Comparison of ENCODE assay signal across 11 mouse cellular contexts in the genomic region with DNA sequence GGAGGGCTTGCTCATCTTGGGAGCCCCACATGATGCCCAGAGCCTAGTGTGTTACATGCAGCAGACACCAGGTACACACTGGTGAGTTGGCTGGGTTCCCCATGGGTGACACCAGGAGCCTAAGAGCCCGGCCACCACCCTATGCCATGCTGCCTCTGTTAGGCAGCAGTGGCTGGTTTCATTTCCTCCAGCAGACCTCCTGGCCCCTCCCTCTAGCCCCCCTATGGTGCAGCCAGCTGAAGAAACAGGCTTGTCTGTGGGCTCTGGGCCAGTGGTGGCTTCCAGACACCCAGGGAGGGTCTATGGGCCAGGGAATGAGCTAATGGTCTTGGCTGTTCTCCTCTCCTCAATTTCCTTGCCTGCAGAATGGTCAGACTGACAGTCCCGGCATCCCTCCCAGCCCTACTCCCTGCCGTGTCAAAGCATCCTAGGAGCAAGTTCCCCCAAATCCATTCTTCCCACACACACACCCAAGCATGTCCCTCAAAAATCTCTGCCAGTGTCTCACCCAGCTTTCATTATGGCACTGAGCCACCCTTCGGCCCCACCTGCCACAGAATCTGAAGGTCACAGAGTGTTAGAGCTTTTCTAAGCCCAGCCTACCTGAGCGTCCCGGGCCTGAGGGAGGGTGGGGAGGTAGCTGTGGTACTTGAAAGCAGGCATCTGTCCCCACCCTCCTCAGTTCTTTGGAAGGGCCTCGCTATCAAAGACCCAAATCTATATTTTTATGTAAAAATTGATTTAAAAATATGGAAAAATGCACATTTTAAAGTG. TPM values are rescaled to one million over a fixed set of nuclear protein-coding genes. Genes with fewer than 3 reads are reported as not detected.
DNase-seq lines count a peak whose midpoint lies in the region; ATAC-seq and TF ChIP-seq lines count a peak whose summit lies in the region.
"Had no signal": no experiment of that assay in that cellular context is flagged by ENCODE, and none has a peak within 500 bp of the region (broad histone marks: within the 10 kb centered on the region; RNA-seq: fewer than 3 reads in every experiment).

No protein-coding gene starts in this region.

- no peak overlapping the region for H3K9ac ChIP-seq in CH12.LX (ENCODE audit: insufficient read depth, low read depth)
- H3K9ac ChIP-seq in hindbrain, embryonic 13.5 days = no peak overlapping the region
- H3K9ac ChIP-seq: midbrain, embryonic 12.5 days had no signal

- no peaks in the 10 kb centered on the region for H3K79me2 ChIP-seq in CH12.LX (replicated peaks; ENCODE audit: control insufficient read depth, extremely low read depth, insufficient read depth, poor library complexity, severe bottlenecking)

- TF ChIP-seq POLR2A in CH12.LX (IDR thresholded peaks at IDR 0.05; ENCODE audit: low read depth, low read length) = no peak

- H3K4me3 ChIP-seq in CH12.LX (replicated peaks in 1 of 3; ENCODE audit: low read depth in 2 of 3, low read length in 2 of 3, poor library complexity in 1 of 3) = no peak overlapping the region
- no peak overlapping the region for H3K4me3 ChIP-seq in hindbrain, embryonic 13.5 days
- H3K4me3 ChIP-seq: midbrain, embryonic 12.5 days had no signal

- ATAC-seq in hindbrain, embryonic 13.5 days (ENCODE audit: low FRiP score) = no peak; the same call in 1 of the 2 replicates
- ATAC-seq in megakaryocyte-erythroid progenitor cell, adult 5-6 weeks (replicated peaks; ENCODE audit: low FRiP score, low TSS enrichment, poor library complexity, severe bottlenecking) = no peak
- ATAC-seq: inflammation-experienced regulatory T-cells, adult 6 months had no signal

- peaks cover 2 to 36% of the 10 kb centered on the region in 2 experiments; a peak in 2 of 4 replicates for H3K4me1 ChIP-seq in CH12.LX (ENCODE audit: control insufficient read depth in 1 of 2, insufficient read depth in 2 of 2)
- H3K4me1 ChIP-seq in hindbrain, embryonic 13.5 days (replicated peaks) = peaks cover 62% of the 10 kb centered on the region

- TF ChIP-seq EP300 in CH12.LX (IDR thresholded peaks at IDR 0.05; ENCODE audit: low read length) = no peak

- in situ Hi-C loops in CH12.LX (cut with MboI; ENCODE audit: low pct_ligation_motif_present, low pct_unique_long_range_greater_than_20kb, low sequenced_read_pairs) = no loop called here

- 57% methylated on average over 7 of the region's 7 CpGs for WGBS in hindbrain, embryonic 13.5 days

- H3K36me3 ChIP-seq in CH12.LX (replicated peaks in 1 of 2; ENCODE audit: control insufficient read depth in 1 of 2, insufficient read depth in 1 of 2, low read length in 1 of 2) = no peaks in the 10 kb centered on the region
- H3K36me3 ChIP-seq in hindbrain, embryonic 13.5 days = no peaks in the 10 kb centered on the region
- H3K36me3 ChIP-seq: midbrain, embryonic 12.5 days had no signal

- no peaks in the 10 kb centered on the region for H3K9me3 ChIP-seq in CH12.LX (replicated peaks; ENCODE audit: low read length)
- H3K9me3 ChIP-seq in hindbrain, embryonic 13.5 days = no peaks in the 10 kb centered on the region
- H3K9me3 ChIP-seq: midbrain, embryonic 12.5 days had no signal

- no peak for TF ChIP-seq CTCF in CH12.LX (conservative IDR thresholded peaks at IDR 0.05 in 1 of 2, IDR thresholded peaks at IDR 0.05 in 1 of 2; ENCODE audit: low read depth in 2 of 2, low read length in 2 of 2)

- no peak for TF ChIP-seq RAD21 in CH12.LX (IDR thresholded peaks at IDR 0.05; ENCODE audit: low read depth, low read length)

- no peak overlapping the region for H3K4me2 ChIP-seq in CH12.LX (ENCODE audit: insufficient read depth, low read depth, poor library complexity, severe bottlenecking)
- H3K4me2 ChIP-seq in hindbrain, embryonic 13.5 days = 0 out of 2 replicates have a peak overlapping the region, but pooled peaks have one; percentile 10
- H3K4me2 ChIP-seq: midbrain, embryonic 12.5 days had no signal

- H3K27me3 ChIP-seq in CH12.LX (replicated peaks) = peaks cover 56% of the 10 kb centered on the region
- H3K27me3 ChIP-seq in hindbrain, embryonic 13.5 days = peaks cover 36% of the 10 kb centered on the region

- no peak overlapping the region for H3K27ac ChIP-seq in CH12.LX (ENCODE audit: insufficient read depth, low read depth)
- H3K27ac ChIP-seq in hindbrain, embryonic 13.5 days = no peak overlapping the region
- H3K27ac ChIP-seq: midbrain, embryonic 12.5 days had no signal

- dilution Hi-C loops in CH12.LX (cut with MboI; ENCODE audit: extremely low pct_ligation_motif_present, extremely low pct_unique_long_range_greater_than_20kb, low sequenced_read_pairs) = no loop called here

- DNase-seq in kidney, postnatal 25 days = peak; percentile 53 to 66
- no peak for DNase-seq in kidney, adult 8-10 months
- DNase-seq in CH12.LX (ENCODE audit: extremely low read depth) (peak; percentile 47), ZHBTc4 (ENCODE audit: low read depth, low spot score) (peak; percentile 90)
- DNase-seq in thymus, postnatal 10 days (ENCODE audit: low spot score in 2 of 2) = no peak
- DNase-seq in T-cell, adult 2 months (ENCODE audit: low spot score) = no peak
- DNase-seq: adrenal gland, postnatal 14 days had no signal

TF ChIP-seq in CH12.LX, 34 proteins besides CTCF, POLR2A, EP300 and RAD21:
- no peak for TF ChIP-seq GABPA (IDR thresholded peaks at IDR 0.05; ENCODE audit: insufficient replicate concordance, low read depth, low read length)
- no peak for TF ChIP-seq ELF1 (IDR thresholded peaks at IDR 0.05; ENCODE audit: low read depth, low read length)
- TF ChIP-seq IRF4 (IDR thresholded peaks at IDR 0.05; ENCODE audit: low read depth, low read length) = no peak
- TF ChIP-seq MEF2A (IDR thresholded peaks at IDR 0.05; ENCODE audit: borderline replicate concordance, low read depth, low read length) = no peak
- TF ChIP-seq JUN (IDR thresholded peaks at IDR 0.05; ENCODE audit: insufficient read depth, low read depth, low read length) = no peak
- no peak for TF ChIP-seq MXI1 (IDR thresholded peaks at IDR 0.05; ENCODE audit: low read depth, low read length)
- TF ChIP-seq HCFC1 (IDR thresholded peaks at IDR 0.05; ENCODE audit: low read depth, low read length) = no peak
- TF ChIP-seq E2F4 (IDR thresholded peaks at IDR 0.05; ENCODE audit: insufficient replicate concordance, low read depth, low read length) = no peak
- TF ChIP-seq ZMIZ1 (IDR thresholded peaks at IDR 0.05; ENCODE audit: low read depth, low read length) = no peak
- TF ChIP-seq ZC3H11A (IDR thresholded peaks at IDR 0.05; ENCODE audit: low read depth, low read length) = no peak
- no peak for TF ChIP-seq MAFK (IDR thresholded peaks at IDR 0.05; ENCODE audit: insufficient replicate concordance, low read length)
- TF ChIP-seq PAX5 (IDR thresholded peaks at IDR 0.05; ENCODE audit: low read length) = no peak
- no peak for TF ChIP-seq BHLHE40 (IDR thresholded peaks at IDR 0.05; ENCODE audit: low read depth, low read length)
- no peak for TF ChIP-seq CHD1 (IDR thresholded peaks at IDR 0.05; ENCODE audit: low read depth, low read length)
- TF ChIP-seq CHD2 (IDR thresholded peaks at IDR 0.05; ENCODE audit: low read length) = no peak
- TF ChIP-seq ETS1 (conservative IDR thresholded peaks at IDR 0.05; ENCODE audit: low read depth, low read length) = no peak
- no peak for TF ChIP-seq NELFE (IDR thresholded peaks at IDR 0.05; ENCODE audit: low read depth, low read length)
- TF ChIP-seq USF1 (IDR thresholded peaks at IDR 0.05; ENCODE audit: low read depth, low read length) = no peak
- no peak for TF ChIP-seq MAX (IDR thresholded peaks at IDR 0.05; ENCODE audit: low read length)
- no peak for TF ChIP-seq ZKSCAN1 (IDR thresholded peaks at IDR 0.05; ENCODE audit: borderline replicate concordance, low read depth, low read length)

RNA-seq across cellular contexts. Expression of gene Tns1, which starts 29.6 kb away (rescaled TPM):
- total RNA-seq in CH12.LX (2012; rRNA removed) = 0.89 and 1.0 TPM in 2 replicates
- total RNA-seq in CH12.LX (2014; rRNA removed) = 0.40 and 0.89 TPM in 2 replicates
- polyA plus RNA-seq in CH12.LX (2012; ENCODE audit: insufficient read length, low read depth) = 2.5 and 3.6 TPM in 2 replicates
- polyA plus RNA-seq in hindbrain, embryonic 13.5 days (2015; fragmentation: Nextera tagmentation; extraction: Ambion mirVana) = 10.3 and 13.0 TPM in 2 replicates
- 62.1 and 69.2 TPM in 2 replicates for total RNA-seq in megakaryocyte-erythroid progenitor cell, adult 5-6 weeks (2014; fragmentation: Nextera tagmentation)
- total RNA-seq in megakaryocyte-erythroid progenitor cell, adult 5-6 weeks (2017) = 17.3 and 25.3 TPM in 2 replicates

RNA-seq across cellular contexts. Expression of gene Rufy4, which starts 30.7 kb away (rescaled TPM):
- total RNA-seq in CH12.LX (2012; rRNA removed) (not detected in 2 replicates), CH12.LX (2014; rRNA removed) (not detected in 2 replicates)
- not detected in 2 replicates for polyA plus RNA-seq in CH12.LX (2012; ENCODE audit: insufficient read length, low read depth)
- polyA plus RNA-seq in hindbrain, embryonic 13.5 days (2015; fragmentation: Nextera tagmentation; extraction: Ambion mirVana) = 0.57 and 0.60 TPM in 2 replicates
- total RNA-seq in megakaryocyte-erythroid progenitor cell, adult 5-6 weeks (2014; fragmentation: Nextera tagmentation) = not detected in 2 replicates
- 0.70 TPM in 1 of 2 replicates, not detected in the other for total RNA-seq in megakaryocyte-erythroid progenitor cell, adult 5-6 weeks (2017)
- polyA plus RNA-seq: inflammation-experienced regulatory T-cells, adult 6 months had no signal

RNA-seq across cellular contexts. Expression of gene Cxcr2, which starts 59.1 kb away (rescaled TPM):
- total RNA-seq in CH12.LX (2012; rRNA removed) (0.17 and 0.29 TPM in 2 replicates), CH12.LX (2014; rRNA removed) (not detected in 2 replicates)
- 0.10 TPM in 1 of 2 replicates, not detected in the other for polyA plus RNA-seq in CH12.LX (2012; ENCODE audit: insufficient read length, low read depth)
- 0.10 and 0.17 TPM in 2 replicates for polyA plus RNA-seq in hindbrain, embryonic 13.5 days (2015; fragmentation: Nextera tagmentation; extraction: Ambion mirVana)
- 1.5 TPM in 1 of 2 replicates, not detected in the other for total RNA-seq in megakaryocyte-erythroid progenitor cell, adult 5-6 weeks (2014; fragmentation: Nextera tagmentation)
- 0.38 and 0.57 TPM in 2 replicates for total RNA-seq in megakaryocyte-erythroid progenitor cell, adult 5-6 weeks (2017)

Comparison
In these comparisons a context has a peak if more than half of its experiments do, and no peak if none do; other contexts are left out.
1. DNase-seq: peak in kidney, postnatal 25 days (2 of 2), CH12.LX (single experiment) and ZHBTc4 (single experiment); none in kidney, adult 8-10 months (0 of 2), thymus, postnatal 10 days (0 of 2) and T-cell, adult 2 months (single experiment).
2. RNA of gene Tns1, which starts 29.6 kb away (total RNA-seq): 17.3 to 69.2 TPM in megakaryocyte-erythroid progenitor cell, adult 5-6 weeks; 0.40 to 1.0 TPM in CH12.LX; every median in the first group is over 4 times any median in the second.